Comparison of ENCODE assay signal across 8 mouse cellular contexts in genomic region chr9:61278216-61278758, GRCm38 (mm10).
DNase-seq lines count a peak whose midpoint lies in the region; ATAC-seq and TF ChIP-seq lines count a peak whose summit lies in the region.

No protein-coding gene starts in this region.

- no peak overlapping the region for H3K9ac ChIP-seq in midbrain, embryonic 11.5 days (ENCODE audit: low read length)

- peak; percentile 38; the same call in 1 of the 2 replicates for ATAC-seq in midbrain, embryonic 11.5 days (ENCODE audit: low FRiP score)
- ATAC-seq in erythroid progenitor cell, adult 5-6 weeks (replicated peaks; ENCODE audit: low FRiP score, poor library complexity, severe bottlenecking), result no peak

- peaks cover 14% of the 10 kb centered on the region; the same call in 1 of the 2 replicates for H3K27me3 ChIP-seq in E14TG2a.4 (ENCODE audit: insufficient read depth, low read length)
- H3K27me3 ChIP-seq in midbrain, embryonic 11.5 days (ENCODE audit: control insufficient read depth, insufficient read depth, low read length), result no peaks in the 10 kb centered on the region; the same call in 1 of the 2 replicates

- H3K9me3 ChIP-seq in E14TG2a.4 (ENCODE audit: low read length), result no peaks in the 10 kb centered on the region
- no peaks in the 10 kb centered on the region for H3K9me3 ChIP-seq in midbrain, embryonic 11.5 days (ENCODE audit: control insufficient read depth, low read length)

- H3K36me3 ChIP-seq in E14TG2a.4 (ENCODE audit: insufficient read depth, low read length), result no peaks in the 10 kb centered on the region
- H3K36me3 ChIP-seq in midbrain, embryonic 11.5 days (ENCODE audit: control insufficient read depth, insufficient read depth, low read length), result no peaks in the 10 kb centered on the region

- no peak overlapping the region; the same call in 1 of the 2 replicates for H3K27ac ChIP-seq in left cerebral cortex, adult 2 months
- H3K27ac ChIP-seq in midbrain, embryonic 11.5 days (ENCODE audit: low read depth, low read length), result no peak overlapping the region

- intact Hi-C loops in left cerebral cortex, adult 2 months (cut with DNase I), result loop anchor here (1.0 to 10.0 kb wide), 6 partner anchors 67 to 554 kb away; no protein-coding TSS in a partner anchor

- DNase-seq in heart, adult 18-20 months, result peak; percentile 15 to 20
- no peak for DNase-seq in heart, postnatal 4 days
- DNase-seq in frontal cortex, adult 2 months (ENCODE audit: extremely low spot score in 1 of 2, low spot score in 1 of 2), result peak; percentile 64 to 66
- peak; percentile 19 to 43 for DNase-seq in left cerebral cortex, adult 2 months (ENCODE audit: extremely low spot score in 1 of 2, low spot score in 2 of 2)
- no peak for DNase-seq in midbrain, embryonic 11.5 days (ENCODE audit: low spot score, missing footprints)
- DNase-seq in kidney, adult 8-10 months, result no peak

- TF ChIP-seq CTCF in E14TG2a.4 (conservative IDR thresholded peaks at IDR 0.05; ENCODE audit: low read length), result no peak
- TF ChIP-seq CTCF in left cerebral cortex, adult 2 months (IDR thresholded peaks at IDR 0.05), result no peak

- H3K4me3 ChIP-seq in E14TG2a.4 (replicated peaks; ENCODE audit: low read length), result 0 out of 2 replicates have a peak overlapping the region, but pooled peaks have one; percentile 18
- H3K4me3 ChIP-seq in left cerebral cortex, adult 2 months, result peak overlapping the region; percentile 23; the same call in 1 of the 2 replicates
- H3K4me3 ChIP-seq in midbrain, embryonic 11.5 days (ENCODE audit: low read depth, low read length), result no peak overlapping the region

- 15% methylated on average over 12 of the region's 12 CpGs for WGBS in midbrain, embryonic 11.5 days

- peak overlapping the region; percentile 36 for H3K4me2 ChIP-seq in midbrain, embryonic 11.5 days

- peaks cover 64% of the 10 kb centered on the region for H3K4me1 ChIP-seq in E14TG2a.4 (replicated peaks; ENCODE audit: low read depth, low read length)
- peaks cover 22% of the 10 kb centered on the region for H3K4me1 ChIP-seq in midbrain, embryonic 11.5 days (ENCODE audit: control insufficient read depth, insufficient read depth, low read length)

Comparison
In these comparisons a context has a peak if more than half of its experiments do, and no peak if none do; other contexts are left out.
1. DNase-seq: peak in heart, adult 18-20 months (2 of 2), frontal cortex, adult 2 months (2 of 2) and left cerebral cortex, adult 2 months (2 of 2); none in heart, postnatal 4 days (single experiment), midbrain, embryonic 11.5 days (single experiment) and kidney, adult 8-10 months (0 of 2).